In the genomic region with DNA sequence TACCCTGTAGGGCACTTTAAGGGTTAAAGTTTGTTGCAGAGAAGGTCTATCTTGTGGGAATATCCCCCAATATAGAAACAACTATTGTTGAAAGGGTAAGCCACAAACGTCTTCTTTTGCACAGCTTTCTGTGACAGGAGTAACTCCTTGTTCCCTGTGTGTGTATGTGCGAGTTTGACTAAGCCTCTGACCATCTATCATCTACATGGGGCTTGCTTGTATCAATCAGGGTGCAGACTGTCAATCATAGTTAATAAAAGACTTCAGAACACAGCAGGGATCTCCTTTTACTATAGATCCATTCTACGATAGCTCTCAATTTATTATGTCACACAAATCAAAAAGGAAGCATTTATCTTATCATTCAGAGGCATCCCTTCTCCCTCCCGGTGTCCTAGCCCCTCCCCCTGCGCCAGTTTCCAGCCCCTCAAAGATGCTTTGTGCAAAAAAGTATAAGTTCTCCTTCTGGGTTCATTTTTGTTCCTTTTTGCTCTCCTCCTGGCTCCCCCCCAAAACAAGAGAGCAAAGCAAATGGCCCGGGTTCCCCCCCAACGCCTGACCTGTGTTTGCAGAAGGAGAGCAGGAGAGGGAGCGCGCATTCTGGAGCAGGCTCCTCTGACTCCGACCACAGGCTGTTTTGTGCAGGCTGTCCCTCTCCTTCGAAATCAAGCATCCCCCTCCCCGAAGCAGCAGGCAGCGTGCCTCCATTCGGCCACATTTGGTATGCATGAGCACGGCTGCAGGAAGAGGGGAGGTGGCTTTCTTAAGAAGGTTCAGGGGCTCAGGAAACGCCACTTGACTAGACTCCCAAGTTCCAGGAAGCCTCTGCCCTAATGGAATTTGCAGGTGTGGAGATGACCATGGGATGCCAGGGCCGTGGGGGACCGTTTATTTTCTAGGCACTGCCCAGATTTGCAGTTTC, we compare ENCODE assay signal across 8 mouse cellular contexts.
DNase-seq lines count a peak whose midpoint lies in the region; ATAC-seq lines count a peak whose summit lies in the region.

No protein-coding gene starts in this region.

- no peaks in the 10 kb centered on the region for H3K4me1 ChIP-seq in kidney, embryonic 14.5 days (ENCODE audit: control insufficient read depth, insufficient read depth, low read length)
- peaks cover 14% of the 10 kb centered on the region for H3K4me1 ChIP-seq in embryonic facial prominence, embryonic 13.5 days
- H3K4me1 ChIP-seq in hindbrain, embryonic 12.5 days, result peaks cover 7% of the 10 kb centered on the region
- peaks cover 6% of the 10 kb centered on the region for H3K4me1 ChIP-seq in midbrain, embryonic 16.5 days (ENCODE audit: control insufficient read depth, insufficient read depth, low read length)

- peak; percentile 76; the same call in 1 of the 2 replicates for ATAC-seq in kidney, embryonic 14.5 days (ENCODE audit: low FRiP score, low TSS enrichment)
- no peak for ATAC-seq in embryonic facial prominence, embryonic 13.5 days (ENCODE audit: insufficient number of reproducible peaks, insufficient read depth, low FRiP score, low TSS enrichment, low read depth)
- ATAC-seq in hindbrain, embryonic 12.5 days (ENCODE audit: low FRiP score), result peak; percentile 85
- ATAC-seq in midbrain, embryonic 16.5 days, result peak; percentile 83

- peak overlapping the region; percentile 34 for H3K4me3 ChIP-seq in kidney, embryonic 14.5 days (ENCODE audit: low read length)
- peak overlapping the region; percentile 43 for H3K4me3 ChIP-seq in embryonic facial prominence, embryonic 13.5 days
- H3K4me3 ChIP-seq in hindbrain, embryonic 12.5 days, result peak overlapping the region; percentile 39
- peak overlapping the region; percentile 59 for H3K4me3 ChIP-seq in midbrain, embryonic 16.5 days (ENCODE audit: low read depth, low read length)

- no peak overlapping the region for H3K27ac ChIP-seq in kidney, embryonic 14.5 days (ENCODE audit: low read depth, low read length)
- H3K27ac ChIP-seq in embryonic facial prominence, embryonic 13.5 days, result no peak overlapping the region
- no peak overlapping the region for H3K27ac ChIP-seq in hindbrain, embryonic 12.5 days
- H3K27ac ChIP-seq in midbrain, embryonic 16.5 days (ENCODE audit: low read length), result peak overlapping the region; percentile 85

- peak overlapping the region; percentile 63 for H3K4me2 ChIP-seq in kidney, embryonic 14.5 days (replicated peaks; ENCODE audit: low read depth, low read length)
- peak overlapping the region; percentile 81 for H3K4me2 ChIP-seq in embryonic facial prominence, embryonic 13.5 days
- peak overlapping the region; percentile 73 for H3K4me2 ChIP-seq in hindbrain, embryonic 12.5 days (replicated peaks)
- peak overlapping the region; percentile 85 for H3K4me2 ChIP-seq in midbrain, embryonic 16.5 days (ENCODE audit: low read length)

- H3K9me3 ChIP-seq in kidney, embryonic 14.5 days (ENCODE audit: control insufficient read depth, low read length), result no peaks in the 10 kb centered on the region
- no peaks in the 10 kb centered on the region for H3K9me3 ChIP-seq in embryonic facial prominence, embryonic 13.5 days
- no peaks in the 10 kb centered on the region for H3K9me3 ChIP-seq in hindbrain, embryonic 12.5 days (replicated peaks)
- H3K9me3 ChIP-seq in midbrain, embryonic 16.5 days (replicated peaks; ENCODE audit: control insufficient read depth, low read length, poor library complexity, severe bottlenecking), result no peaks in the 10 kb centered on the region

- H3K36me3 ChIP-seq in kidney, embryonic 14.5 days (ENCODE audit: control insufficient read depth, insufficient read depth, low read length), result no peaks in the 10 kb centered on the region
- no peaks in the 10 kb centered on the region for H3K36me3 ChIP-seq in embryonic facial prominence, embryonic 13.5 days
- no peaks in the 10 kb centered on the region for H3K36me3 ChIP-seq in hindbrain, embryonic 12.5 days
- no peaks in the 10 kb centered on the region for H3K36me3 ChIP-seq in midbrain, embryonic 16.5 days (ENCODE audit: control insufficient read depth, insufficient read depth, low read length)

- WGBS in kidney, embryonic 14.5 days, result 7% methylated on average over 18 of the region's 18 CpGs
- WGBS in embryonic facial prominence, embryonic 13.5 days, result 4% methylated on average over 18 of the region's 18 CpGs
- WGBS in hindbrain, embryonic 12.5 days, result 4% methylated on average over 18 of the region's 18 CpGs
- WGBS in midbrain, embryonic 16.5 days, result 3% methylated on average over 18 of the region's 18 CpGs

- no peaks in the 10 kb centered on the region for H3K27me3 ChIP-seq in kidney, embryonic 14.5 days (ENCODE audit: control insufficient read depth, insufficient read depth, low read length)
- 0 out of 2 replicates have a peak, but pooled peaks cover 9% of the 10 kb centered on the region for H3K27me3 ChIP-seq in embryonic facial prominence, embryonic 13.5 days
- H3K27me3 ChIP-seq in hindbrain, embryonic 12.5 days, result no peaks in the 10 kb centered on the region
- H3K27me3 ChIP-seq in midbrain, embryonic 16.5 days (ENCODE audit: control insufficient read depth, insufficient read depth, low read depth, low read length), result no peaks in the 10 kb centered on the region

- no peak for DNase-seq in kidney, adult 11 months
- DNase-seq in brain, adult 2 months (ENCODE audit: low read depth, low spot score), result peak; percentile 91
- DNase-seq in thymus, postnatal 14 days, result no peak
- no peak for DNase-seq in thymus, postnatal 25 days

- peak overlapping the region; percentile 38 for H3K9ac ChIP-seq in kidney, embryonic 14.5 days (ENCODE audit: low read depth, low read length)
- H3K9ac ChIP-seq in embryonic facial prominence, embryonic 13.5 days, result peak overlapping the region; percentile 64
- peak overlapping the region; percentile 53 for H3K9ac ChIP-seq in hindbrain, embryonic 12.5 days
- H3K9ac ChIP-seq in midbrain, embryonic 16.5 days (ENCODE audit: low read depth, low read length), result peak overlapping the region; percentile 76
